Mouse (Mus musculus) ES-Bruce4 (cell line): ENCODE data around the gene Gm49354. TPM values are rescaled to one million over a fixed set of nuclear protein-coding genes. Genes with fewer than 3 reads are reported as not detected.
A peak's percentile ranks its signal among the peaks of the same experiment; 100 is the strongest.
"Not testable (repeated sequence)": the region's sequence is repeated elsewhere in the genome, so short reads cannot be mapped to it uniquely, and the experiment has no call there.

ENCODE experiments used
- H3K27ac ChIP-seq: 2 replicates; pipeline ENCODE4 v1.5.1; 2012; ENCODE audit warnings: low read length, inconsistent platforms; ENCODE audit not compliant: insufficient read depth
- H3K27me3 ChIP-seq: 2 replicates; pipeline ENCODE4 v1.6.1; 2012; ENCODE audit warnings: mild to moderate bottlenecking, low read length, inconsistent platforms; ENCODE audit not compliant: control insufficient read depth, poor library complexity, insufficient read depth, severe bottlenecking
- H3K36me3 ChIP-seq: 2 replicates; pipeline ENCODE4 v1.6.1; 2012; ENCODE audit warnings: inconsistent platforms, mild to moderate bottlenecking, low read length, moderate library complexity; ENCODE audit not compliant: control insufficient read depth, poor library complexity, insufficient read depth, severe bottlenecking
- H3K4me1 ChIP-seq: one replicate; pipeline ENCODE4 v1.8.1; 2011; ENCODE audit warnings: low read length; ENCODE audit not compliant: control insufficient read depth, insufficient read depth
- H3K4me3 ChIP-seq: 2 replicates; pipeline ENCODE4 v1.5.1; 2011; ENCODE audit warnings: low read depth, mild to moderate bottlenecking, low read length
- H3K9ac ChIP-seq: 2 replicates; pipeline ENCODE4 v1.6.1; 2012; ENCODE audit warnings: low read depth, mild to moderate bottlenecking, inconsistent platforms; ENCODE audit not compliant: poor library complexity, severe bottlenecking
- H3K9me3 ChIP-seq: replicated peaks from 2 replicates; pipeline ENCODE4 v1.6.1; 2012; ENCODE audit warnings: mild to moderate bottlenecking, low read length, inconsistent platforms; ENCODE audit not compliant: control insufficient read depth, poor library complexity, insufficient read depth, severe bottlenecking
- CTCF ChIP-seq: IDR thresholded peaks from one replicate; pipeline ENCODE4 v1.8.1; 2011; ENCODE audit warnings: low read depth, low read length
- EP300 ChIP-seq: IDR thresholded peaks from 2 replicates; pipeline ENCODE4 v1.6.1; 2011; ENCODE audit warnings: low read depth, low read length; ENCODE audit not compliant: insufficient read depth
- POLR2A ChIP-seq: IDR thresholded peaks from one replicate; pipeline ENCODE4 v1.8.1; 2011; ENCODE audit warnings: low read length; ENCODE audit not compliant: insufficient read depth
- polyA plus RNA-seq: library from polyadenylated mRNA; stranded (reverse); fragments of >200 nt; gene quantifications from 2 replicates; pipeline ENCODE4 v1.2.4, GENCODE M21; 2011; ENCODE audit warnings: low read depth; ENCODE audit not compliant: missing spikeins, insufficient read depth, insufficient read length

Gm49354 gene
- polyA plus RNA-seq, 1 experiment: not detected

- Histone ChIP-seq H3K4me1 (no peaks in the 10 kb centered on the region), H3K36me3 (no peaks in the 10 kb centered on the region), H3K27ac (no peak overlapping the region), H3K9ac (no peak overlapping the region), H3K27me3 (no peaks in the 10 kb centered on the region), H3K9me3 (no peaks in the 10 kb centered on the region), H3K4me3 (no peak overlapping the region)
- TF ChIP-seq EP300 (no peak), CTCF (no peak)
Measured at GRCm38 (mm10) chr13:59713710-59714109, 68.3 kb downstream of the Gm49354 start.

- not testable (repeated sequence) for H3K4me3 ChIP-seq, H3K27me3 ChIP-seq, H3K9ac ChIP-seq, H3K36me3 ChIP-seq, H3K27ac ChIP-seq, H3K4me1 ChIP-seq, H3K9me3 ChIP-seq
Measured at GRCm38 (mm10) chr13:59711984-59712383, 70.1 kb downstream of the Gm49354 start, which contains the start of gene Spata31d1b. Gene Spata31d1b (plus strand): TSS chr13:59712284.

DNA sequence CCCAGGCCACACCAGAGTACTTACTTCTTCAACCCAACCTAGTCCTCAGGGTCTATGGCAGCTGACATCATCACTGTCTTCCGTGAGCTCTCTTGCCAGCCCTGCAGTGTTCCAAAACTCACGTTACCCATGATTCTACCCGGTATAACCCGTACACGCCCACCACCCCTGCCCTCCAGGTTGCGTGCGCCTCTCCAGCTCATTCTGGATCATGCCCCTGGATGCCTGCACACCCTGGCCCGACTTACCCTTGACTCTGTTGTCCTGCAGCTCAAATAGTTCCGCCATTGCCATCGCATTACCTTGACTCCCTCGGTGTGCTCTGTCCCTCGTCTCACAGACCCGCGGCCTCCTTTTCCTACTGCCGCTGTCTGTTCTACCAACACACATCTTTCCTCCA, 71.8 kb downstream of the Gm49354 start, which contains the start of gene Spata31d1a:
Gene Spata31d1a (minus strand): TSS at position 101 of the 400 bp plus-strand sequence.
- Histone ChIP-seq H3K4me1 (no peaks in the 10 kb centered on the region), H3K27ac (no peak within 1 kb of the TSS), H3K9me3 (no peaks in the 10 kb centered on the region), H3K4me3 (peak within 1 kb of the TSS; percentile 17), H3K9ac (no peak within 1 kb of the TSS), H3K36me3 (no peaks in the 10 kb centered on the region), H3K27me3 (no peaks in the 10 kb centered on the region)
- no peak for TF ChIP-seq EP300
- no peak for TF ChIP-seq POLR2A
- no peak for TF ChIP-seq CTCF

Other genes starting within 250 kb of the Gm49354 start
- gene Agtpbp1, start 197.0 kb downstream of the Gm49354 start, polyA plus RNA-seq: 26.5 and 27.9 TPM in 2 replicates
- 103 and 143 TPM in 2 replicates for gene Naa35, start 197.0 kb downstream of the Gm49354 start, polyA plus RNA-seq
- 54.9 and 58.3 TPM in 2 replicates for gene Golm1, start 106.4 kb downstream of the Gm49354 start, polyA plus RNA-seq
- gene 4921517D22Rik, start 88.1 kb downstream of the Gm49354 start, polyA plus RNA-seq: not detected in 2 replicates
- 0.40 and 1.1 TPM in 2 replicates for gene Spata31d1a, start 71.9 kb downstream of the Gm49354 start, polyA plus RNA-seq
- gene Spata31d1b, start 70.0 kb downstream of the Gm49354 start, polyA plus RNA-seq: 0.37 TPM in 1 of 2 replicates, not detected in the other
- not detected in 2 replicates for gene Spata31d1d, start 50.5 kb downstream of the Gm49354 start, polyA plus RNA-seq
- 0.58 and 0.61 TPM in 2 replicates for gene 1700014D04Rik, start 35.5 kb downstream of the Gm49354 start, polyA plus RNA-seq
- 42.0 and 42.1 TPM in 2 replicates for gene Isca1, start 12.4 kb downstream of the Gm49354 start, polyA plus RNA-seq
- 87.9 and 99.1 TPM in 2 replicates for gene Tut7, start 40.9 kb upstream of the Gm49354 start, polyA plus RNA-seq